ENCODE assay signal across 33 mouse cellular contexts in genomic region chr17:75795772-75796171, GRCm38 (mm10).
DNase-seq lines count a peak whose midpoint lies in the region; ATAC-seq and TF ChIP-seq lines count a peak whose summit lies in the region.
"Had no signal": no experiment of that assay in that cellular context is flagged by ENCODE, and none has a peak within 500 bp of the region (broad histone marks: within the 10 kb centered on the region; RNA-seq: fewer than 3 reads in every experiment).

No protein-coding gene starts in this region.

- no peaks in the 10 kb centered on the region for H3K4me1 ChIP-seq in hindbrain, postnatal 0 days (ENCODE audit: insufficient read depth, low read length)
- H3K4me1 ChIP-seq in hindbrain, embryonic 13.5 days (replicated peaks): no peaks in the 10 kb centered on the region
- H3K4me1 ChIP-seq: embryonic facial prominence, embryonic 12.5 days; forebrain, embryonic 10.5 days; hindbrain, embryonic 12.5 days; intestine, embryonic 15.5 days; limb, embryonic 10.5 days; limb, embryonic 15.5 days; liver, embryonic 13.5 days; neural tube, embryonic 15.5 days; stomach, embryonic 15.5 days had no signal

- peak; percentile 84 for ATAC-seq in hindbrain, postnatal 0 days
- no peak for ATAC-seq in hindbrain, embryonic 13.5 days (ENCODE audit: low FRiP score)
- ATAC-seq: intestine, embryonic 15.5 days; lung, postnatal 0 days had no signal

- TF ChIP-seq CTCF in hindbrain, postnatal 0 days (IDR thresholded peaks at IDR 0.05; ENCODE audit: low read depth): no peak

- H3K9me3 ChIP-seq in hindbrain, postnatal 0 days (ENCODE audit: low read length): no peaks in the 10 kb centered on the region
- no peaks in the 10 kb centered on the region for H3K9me3 ChIP-seq in hindbrain, embryonic 13.5 days
- H3K9me3 ChIP-seq: embryonic facial prominence, embryonic 12.5 days; forebrain, embryonic 10.5 days; hindbrain, embryonic 12.5 days; intestine, embryonic 15.5 days; limb, embryonic 10.5 days; limb, embryonic 15.5 days; liver, embryonic 13.5 days; neural tube, embryonic 15.5 days; stomach, embryonic 15.5 days had no signal

- DNase-seq in cerebellum, postnatal 10 days: peak; percentile 72 to 76
- DNase-seq in cerebellum, adult 11-12 months: no peak
- DNase-seq in hindbrain, postnatal 0 days (ENCODE audit: low spot score): peak; percentile 53
- DNase-seq in urinary bladder, postnatal 25 days (ENCODE audit: low spot score): peak; percentile 7
- DNase-seq in urinary bladder, postnatal 4 days (ENCODE audit: low spot score in 2 of 2): no peak
- DNase-seq in lung, postnatal 10 days: no peak
- no peak for DNase-seq in layer of hippocampus, adult 18-20 months (ENCODE audit: low spot score in 2 of 2)
- DNase-seq: adrenal gland, postnatal 25 days; cerebellum, adult 2 months; embryo, embryonic 11 days; gastrocnemius, postnatal 25 days; heart, adult 18-20 months; heart, postnatal 36 days; kidney, adult 2 months; kidney, postnatal 36 days; liver, embryonic 13.5 days; lung, adult 18-20 months; midbrain, embryonic 14.5 days; retina, postnatal 1 day; right cerebral cortex, postnatal 14 days had no signal

- 67% methylated on average over 3 of the region's 3 CpGs for WGBS in hindbrain, postnatal 0 days
- 92% methylated on average over 3 of the region's 3 CpGs for WGBS in hindbrain, embryonic 13.5 days

- no peak overlapping the region for H3K9ac ChIP-seq in hindbrain, postnatal 0 days (replicated peaks; ENCODE audit: low read length)
- H3K9ac ChIP-seq in hindbrain, embryonic 13.5 days: no peak overlapping the region
- H3K9ac ChIP-seq: embryonic facial prominence, embryonic 12.5 days; hindbrain, embryonic 12.5 days; intestine, embryonic 15.5 days; limb, embryonic 15.5 days; liver, embryonic 13.5 days; neural tube, embryonic 15.5 days; stomach, embryonic 15.5 days had no signal

- no peak overlapping the region for H3K4me2 ChIP-seq in hindbrain, postnatal 0 days (ENCODE audit: low read depth, low read length)
- H3K4me2 ChIP-seq in hindbrain, embryonic 13.5 days: no peak overlapping the region
- H3K4me2 ChIP-seq: embryonic facial prominence, embryonic 12.5 days; heart, embryonic 11.5 days; hindbrain, embryonic 12.5 days; intestine, embryonic 15.5 days; limb, embryonic 15.5 days; liver, embryonic 13.5 days; neural tube, embryonic 15.5 days; stomach, embryonic 15.5 days had no signal

- no peak overlapping the region for H3K4me3 ChIP-seq in hindbrain, postnatal 0 days (ENCODE audit: low read length)
- no peak overlapping the region for H3K4me3 ChIP-seq in hindbrain, embryonic 13.5 days
- H3K4me3 ChIP-seq: embryonic facial prominence, embryonic 12.5 days; forebrain, embryonic 10.5 days; hindbrain, embryonic 12.5 days; intestine, embryonic 15.5 days; limb, embryonic 10.5 days; limb, embryonic 15.5 days; liver, embryonic 13.5 days; neural tube, embryonic 15.5 days; stomach, embryonic 15.5 days had no signal

- H3K36me3 ChIP-seq in hindbrain, postnatal 0 days (ENCODE audit: insufficient read depth, low read length): no peaks in the 10 kb centered on the region
- H3K36me3 ChIP-seq in hindbrain, embryonic 13.5 days: no peaks in the 10 kb centered on the region
- H3K36me3 ChIP-seq: embryonic facial prominence, embryonic 12.5 days; forebrain, embryonic 10.5 days; G1E; hindbrain, embryonic 12.5 days; intestine, embryonic 15.5 days; limb, embryonic 10.5 days; limb, embryonic 15.5 days; liver, embryonic 13.5 days; neural tube, embryonic 15.5 days; stomach, embryonic 15.5 days had no signal

- H3K27ac ChIP-seq in hindbrain, postnatal 0 days: no peak overlapping the region
- no peak overlapping the region for H3K27ac ChIP-seq in hindbrain, embryonic 13.5 days
- H3K27ac ChIP-seq: embryonic facial prominence, embryonic 12.5 days; forebrain, embryonic 10.5 days; hindbrain, embryonic 12.5 days; intestine, embryonic 15.5 days; limb, embryonic 10.5 days; limb, embryonic 15.5 days; liver, embryonic 13.5 days; macrophage; neural tube, embryonic 15.5 days; stomach, embryonic 15.5 days had no signal

- H3K27me3 ChIP-seq in hindbrain, postnatal 0 days (ENCODE audit: insufficient read depth, low read length): no peaks in the 10 kb centered on the region
- H3K27me3 ChIP-seq in hindbrain, embryonic 13.5 days: no peaks in the 10 kb centered on the region
- H3K27me3 ChIP-seq: embryonic facial prominence, embryonic 12.5 days; hindbrain, embryonic 12.5 days; intestine, embryonic 15.5 days; limb, embryonic 15.5 days; liver, embryonic 13.5 days; neural tube, embryonic 15.5 days; stomach, embryonic 15.5 days had no signal

Comparison
In these comparisons a context has a peak if more than half of its experiments do, and no peak if none do; other contexts are left out.
1. DNase-seq: peak in cerebellum, postnatal 10 days (2 of 2), hindbrain, postnatal 0 days (single experiment) and urinary bladder, postnatal 25 days (single experiment); none in cerebellum, adult 11-12 months (single experiment), urinary bladder, postnatal 4 days (0 of 2), lung, postnatal 10 days (single experiment) and layer of hippocampus, adult 18-20 months (0 of 2).